Mouse (Mus musculus): ENCODE data around the gene Islr2.

DNA sequence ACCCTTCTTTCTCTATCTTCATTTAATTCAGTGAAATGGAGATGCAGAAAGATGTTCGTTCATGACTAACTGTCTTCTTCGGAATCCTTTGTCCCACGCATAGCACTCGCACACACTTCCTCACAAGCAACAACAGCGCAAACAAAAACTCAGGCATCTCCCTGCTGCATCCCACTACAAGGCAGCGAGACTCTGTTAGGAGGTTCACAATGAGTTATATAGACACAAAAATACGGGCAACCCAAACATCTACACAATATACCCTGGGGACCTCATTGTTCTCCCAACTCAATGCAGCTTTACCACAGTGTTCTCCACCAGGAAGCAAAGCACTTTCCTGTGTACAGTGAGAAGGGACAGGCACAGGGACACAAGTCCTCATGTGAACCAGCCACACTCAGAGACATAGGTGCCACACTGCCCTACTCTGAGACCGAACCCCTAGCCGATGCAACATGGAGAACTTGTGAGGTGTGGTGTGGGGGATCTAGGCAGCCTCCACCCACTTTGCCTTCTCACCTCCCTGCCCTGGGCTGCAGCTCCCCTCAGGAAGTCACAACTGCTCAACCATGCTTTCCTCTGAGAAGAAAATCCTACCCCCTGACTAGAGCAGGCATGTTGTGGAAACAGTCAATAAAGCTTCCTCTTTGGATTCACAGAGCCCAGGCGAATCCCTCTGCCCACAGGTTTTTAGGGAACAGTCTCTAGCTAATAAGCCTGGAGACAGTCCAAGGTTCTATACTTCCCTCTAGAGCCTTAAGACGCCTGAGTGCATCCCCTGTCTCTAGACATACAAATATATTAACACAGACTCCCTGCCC lies 3.6 kb downstream of the Islr2 start:
- TF ChIP-seq CTCF (IDR thresholded peaks at IDR 0.05; ENCODE audit: control insufficient read depth, insufficient read depth, low read length): no peak
- TF ChIP-seq POLR2A (IDR thresholded peaks at IDR 0.05; ENCODE audit: borderline replicate concordance, control insufficient read depth, low read depth, low read length): no peak
